Mouse (Mus musculus) gastrocnemius, adult 8-10 months (tissue): ENCODE measurements around the gene Aatk. TPM values are rescaled to one million over a fixed set of nuclear protein-coding genes. Genes with fewer than 3 reads are reported as not detected.

ENCODE experiments used
- DNase-seq, 2 experiments: peaks; one replicate each; pipeline ENCODE4 v3.0.0; 2022; ENCODE audit warnings: low spot score in 2 of 2
- total RNA-seq, 4 experiments: library from RNA; stranded (reverse); gene quantifications; 2 replicates each; pipeline ENCODE4 v1.2.4; 2022

Gene Aatk
- total RNA-seq, 4 experiments from 2014 or later: 2.3 to 5.0 (median 3.1) TPM

DNA sequence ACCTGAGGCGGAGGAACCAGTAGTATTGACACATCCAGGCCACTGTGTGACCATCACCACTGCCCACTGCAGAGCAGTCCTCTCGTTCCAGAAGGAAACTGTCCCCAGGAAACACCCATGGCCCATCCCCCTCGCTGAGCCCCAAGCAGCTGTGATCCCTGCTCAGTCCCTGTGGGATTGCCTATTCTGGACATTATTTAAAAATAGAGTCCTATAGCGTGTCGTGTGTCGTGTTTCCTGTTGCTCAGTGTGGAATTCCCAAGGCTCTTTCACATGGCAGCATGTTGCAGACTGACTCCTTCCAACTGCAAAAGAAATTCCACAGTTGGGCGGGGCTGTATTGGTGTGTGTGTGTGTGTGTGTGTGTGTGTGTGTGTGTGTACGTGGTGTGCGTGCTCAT lies 5.3 kb upstream of the Aatk start:
- DNase-seq: no peak

DNA sequence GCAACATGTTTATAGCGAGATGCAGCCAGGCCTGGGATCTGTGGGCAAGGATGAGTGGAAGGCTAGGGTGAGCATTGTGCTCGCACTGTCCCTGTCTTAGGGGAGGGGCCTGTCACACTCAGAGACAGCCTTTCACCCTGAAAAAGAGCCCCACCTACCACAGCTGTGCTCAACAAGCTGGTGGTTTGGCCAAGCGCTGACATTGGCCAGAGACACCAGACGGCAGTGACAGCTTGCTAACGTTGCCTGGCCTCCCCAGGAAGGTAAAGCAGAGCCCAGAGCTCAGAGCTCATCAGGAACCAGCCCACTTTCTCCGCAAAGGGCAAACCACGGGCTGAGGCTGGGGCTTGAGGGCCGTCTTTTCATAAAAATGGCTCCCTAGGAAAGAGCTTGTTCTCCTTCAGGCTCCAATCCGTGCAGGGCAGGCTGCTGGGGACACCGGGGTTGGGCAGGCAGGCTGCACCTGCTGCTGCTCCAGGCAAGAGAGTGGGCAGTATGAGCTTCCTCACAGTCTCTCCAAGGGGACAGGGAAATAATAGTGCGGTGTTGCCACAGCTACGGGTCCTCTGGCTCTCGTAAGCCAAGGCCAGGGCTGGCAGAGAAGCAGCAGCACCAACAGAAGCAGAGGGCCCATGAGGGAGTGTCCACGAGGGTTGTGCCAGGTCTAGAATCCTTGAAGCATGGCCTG lies 4.3 kb upstream of the Aatk start:
- DNase-seq: no peak

DNA sequence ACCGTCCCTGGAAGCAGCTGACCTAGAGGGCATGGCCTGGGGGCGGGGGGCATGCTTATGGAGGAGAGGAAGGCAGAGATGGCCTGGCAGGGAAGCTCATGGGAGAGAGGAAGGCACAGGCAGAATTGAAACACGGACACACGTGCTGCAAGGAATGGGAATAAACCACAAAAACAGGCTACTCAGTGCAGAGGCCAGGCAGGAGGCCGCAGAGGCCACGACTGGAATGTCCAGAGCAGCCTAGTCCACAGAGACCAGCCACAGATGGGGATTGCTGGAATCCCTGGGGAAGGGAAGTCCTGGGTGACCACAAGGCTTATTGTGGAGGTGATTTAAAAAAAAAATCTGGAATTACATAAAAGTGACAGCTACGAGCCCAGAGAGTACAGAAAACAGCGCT lies 2.1 kb upstream of the Aatk start:
- DNase-seq: no peak

DNA sequence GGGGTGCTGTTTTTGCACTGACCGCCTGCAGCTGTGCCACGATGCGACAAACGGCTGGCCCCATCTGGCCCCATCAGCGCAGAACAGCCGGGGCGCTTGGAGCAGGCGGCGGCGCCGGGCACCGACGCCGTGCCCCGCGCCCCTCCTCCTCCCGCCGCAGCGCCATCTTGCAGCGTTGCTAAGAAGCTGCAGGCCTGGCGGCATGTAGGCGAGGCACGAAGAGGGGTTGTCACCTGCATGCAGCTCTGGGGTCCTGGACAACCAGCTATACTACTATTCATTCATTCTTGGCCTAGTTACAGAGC lies 1.2 kb upstream of the Aatk start:
- DNase-seq: no peak

DNA sequence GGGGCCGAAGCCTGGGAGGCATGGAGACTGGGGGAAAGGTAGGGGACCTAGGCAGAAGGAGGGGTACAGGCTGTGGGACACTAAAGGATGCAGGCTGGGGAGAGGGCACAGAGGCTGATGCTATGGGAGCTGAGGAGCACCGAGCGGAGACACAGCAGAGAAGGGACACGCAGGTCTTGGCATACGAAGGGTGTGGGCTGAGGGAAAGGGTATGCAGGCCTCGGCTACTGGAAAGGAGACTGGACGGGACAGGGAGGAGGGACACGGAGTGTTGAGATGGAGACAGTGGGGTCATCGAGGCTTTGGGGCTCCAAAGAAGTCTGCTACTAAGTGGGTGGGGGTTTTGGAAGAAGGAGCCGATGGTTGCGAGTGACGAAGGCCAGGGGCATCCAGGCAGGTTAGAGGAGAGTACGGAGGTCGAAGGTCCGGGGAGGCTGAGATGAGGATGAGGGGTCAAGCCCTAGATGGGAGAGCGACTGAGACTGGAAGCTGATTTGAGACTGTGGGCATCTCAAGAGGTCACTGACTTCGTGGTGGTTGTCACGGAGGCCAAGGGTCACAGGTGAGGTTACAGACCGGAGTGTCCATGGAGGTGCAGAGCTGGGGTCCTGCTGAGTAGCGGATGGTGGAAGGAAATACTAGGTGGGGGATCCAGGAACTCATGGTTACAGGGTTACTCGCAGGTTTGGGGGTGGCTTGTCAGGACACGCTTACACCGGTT lies 724 bp upstream of the Aatk start:
- no peak for DNase-seq

DNA sequence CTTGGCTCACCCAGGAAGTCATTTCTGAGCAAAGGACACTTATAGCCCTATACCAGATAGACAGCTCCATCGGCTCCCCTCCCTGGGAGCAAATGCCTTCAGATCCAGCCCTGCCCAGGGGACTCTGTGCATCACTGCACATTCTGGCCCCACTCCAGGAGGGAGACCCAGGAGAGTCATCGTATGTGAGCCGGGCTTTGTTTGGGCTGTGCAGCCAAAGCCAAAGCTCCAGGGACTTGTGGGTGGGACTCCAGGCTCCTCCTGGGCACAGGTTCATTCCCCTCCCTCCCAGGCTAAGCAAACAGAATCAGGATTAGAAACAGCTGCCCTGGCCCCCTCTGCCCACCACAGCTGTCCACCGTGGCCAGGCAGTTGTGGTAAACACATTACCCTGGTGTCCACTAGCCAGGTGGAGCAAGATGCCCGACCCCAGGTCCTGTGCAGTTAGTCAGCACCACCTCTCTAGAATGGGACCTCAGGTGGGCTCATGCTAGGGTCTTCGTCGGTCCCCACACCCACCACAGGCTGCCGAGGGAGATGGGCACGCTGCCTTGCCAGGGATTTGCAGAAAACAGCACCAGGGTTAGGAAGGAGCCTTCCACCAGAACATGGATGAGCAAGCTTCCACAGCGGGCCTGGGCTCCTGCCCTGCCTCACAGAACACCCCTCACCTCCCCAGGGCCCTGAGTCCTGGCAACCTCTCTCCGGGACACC lies 971 bp downstream of the Aatk start:
- DNase-seq: peak in 1 of 2 experiments; percentile 34

DNA sequence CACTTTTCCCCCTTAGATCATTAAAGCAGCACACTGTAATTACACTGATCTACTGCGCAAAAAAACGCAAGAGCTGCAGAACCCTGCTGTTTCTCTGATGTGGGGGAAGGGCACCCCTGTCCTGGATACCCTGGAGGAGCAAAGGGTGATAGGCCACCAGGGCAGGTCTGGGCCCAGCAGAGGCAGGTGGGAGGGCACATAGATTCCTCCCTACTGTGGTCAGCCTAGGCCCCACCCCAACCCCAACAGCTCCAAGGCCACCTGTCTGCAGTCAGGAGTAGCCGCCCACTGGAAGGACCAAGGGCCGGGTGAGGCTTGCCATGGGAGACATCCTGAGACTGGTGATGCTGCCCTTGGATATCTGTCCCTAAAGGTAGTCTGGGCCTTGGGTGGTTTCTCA lies 1.6 kb downstream of the Aatk start:
- no peak for DNase-seq

DNA sequence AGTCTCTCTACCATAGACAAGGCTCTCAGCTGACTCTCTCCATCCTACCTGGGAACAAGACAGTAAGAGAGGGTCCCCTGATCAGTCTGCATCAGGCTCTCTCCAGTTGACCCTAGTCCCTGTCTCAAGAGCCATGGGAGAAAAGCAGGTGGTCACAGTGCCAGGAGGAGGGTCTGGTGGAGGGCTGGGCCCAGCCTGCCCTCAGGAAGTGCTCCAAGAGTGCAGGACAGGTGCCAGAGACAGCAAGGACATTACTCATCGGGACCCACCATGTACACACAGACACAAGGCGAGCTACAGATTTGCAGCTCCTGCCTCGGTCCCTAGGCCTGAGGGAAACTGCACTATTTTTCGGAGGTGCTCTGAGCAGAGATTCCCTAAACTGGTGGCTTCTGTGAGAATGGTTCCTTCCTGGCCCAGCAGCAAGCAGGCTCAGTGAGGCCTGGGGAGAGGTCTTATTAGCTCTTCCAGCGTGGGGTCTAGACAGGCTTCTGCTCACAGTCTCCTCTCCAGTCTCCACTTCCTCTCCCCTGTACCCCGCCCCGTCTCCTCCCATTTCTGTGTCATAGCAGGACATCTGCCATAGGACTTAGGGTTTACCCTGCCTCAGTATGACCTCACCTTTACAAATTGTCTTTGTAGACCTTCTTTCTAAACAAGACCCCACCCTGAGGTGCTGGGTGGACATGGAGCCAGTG lies 4.7 kb downstream of the Aatk start:
- no peak for DNase-seq

DNA sequence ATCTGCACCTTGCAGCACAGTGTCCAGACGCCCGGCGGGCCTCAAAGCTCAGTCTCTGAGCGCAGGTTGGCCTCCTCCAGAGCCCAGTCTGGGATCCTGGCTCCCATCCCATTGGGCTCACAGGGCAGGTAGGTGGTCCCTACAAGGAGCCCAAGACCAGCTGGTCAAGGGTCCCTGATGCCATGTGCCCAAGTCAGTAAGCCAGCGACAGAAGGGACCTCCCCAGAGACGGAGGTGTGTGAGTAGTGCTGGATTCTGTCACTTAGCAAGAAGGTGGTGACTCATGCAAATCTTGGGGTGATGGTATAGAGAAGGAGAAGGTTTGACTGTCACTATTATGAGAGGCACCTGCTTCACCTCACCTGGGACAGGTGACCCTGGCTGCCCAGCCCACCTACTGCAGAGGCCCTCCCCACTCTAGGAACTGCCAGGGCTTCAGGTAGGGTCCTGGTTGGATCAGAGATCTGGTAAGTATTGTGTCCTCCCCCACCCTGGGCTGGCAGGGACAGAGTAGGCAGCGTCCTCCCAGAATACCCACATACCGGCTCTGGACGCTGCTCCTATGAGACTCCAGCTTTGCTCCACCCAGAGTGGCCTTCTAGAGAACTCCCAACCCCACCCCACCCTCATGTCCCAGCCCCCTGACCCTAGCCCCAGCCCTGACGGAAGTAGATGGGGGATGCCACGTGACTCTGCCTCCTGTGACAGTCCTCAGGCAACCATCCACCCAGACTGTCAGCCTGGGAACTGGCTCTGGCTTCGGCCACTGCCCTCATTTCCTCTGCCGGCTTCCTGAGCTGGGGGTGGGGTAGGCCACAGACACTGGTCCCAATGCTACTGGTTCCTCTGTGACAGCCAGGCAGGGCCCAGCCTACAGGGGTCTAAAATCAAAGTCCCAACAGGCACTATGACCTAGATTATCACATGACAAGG lies 5.5 kb downstream of the Aatk start:
- DNase-seq: peak; percentile 36 to 50

DNA sequence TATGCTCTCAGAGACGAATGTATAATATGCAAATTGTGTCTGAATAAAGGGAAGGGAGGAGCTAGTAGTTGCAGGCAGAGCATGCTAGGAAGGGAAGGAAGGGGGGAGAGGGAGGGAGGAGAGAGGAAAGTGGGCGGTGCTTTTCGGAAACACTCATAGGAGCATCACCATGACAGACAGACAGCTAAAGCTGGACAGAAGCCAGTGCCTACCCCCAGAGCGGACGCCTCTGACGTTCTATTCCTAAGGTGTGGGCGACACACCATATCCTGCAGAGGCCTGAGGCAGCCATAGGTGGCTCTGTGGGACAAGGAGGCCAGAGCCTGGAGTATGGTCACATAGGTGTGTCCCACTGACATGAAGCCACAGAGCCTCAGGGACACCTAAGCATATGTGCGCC lies 6.5 kb downstream of the Aatk start:
- DNase-seq: no peak

DNA sequence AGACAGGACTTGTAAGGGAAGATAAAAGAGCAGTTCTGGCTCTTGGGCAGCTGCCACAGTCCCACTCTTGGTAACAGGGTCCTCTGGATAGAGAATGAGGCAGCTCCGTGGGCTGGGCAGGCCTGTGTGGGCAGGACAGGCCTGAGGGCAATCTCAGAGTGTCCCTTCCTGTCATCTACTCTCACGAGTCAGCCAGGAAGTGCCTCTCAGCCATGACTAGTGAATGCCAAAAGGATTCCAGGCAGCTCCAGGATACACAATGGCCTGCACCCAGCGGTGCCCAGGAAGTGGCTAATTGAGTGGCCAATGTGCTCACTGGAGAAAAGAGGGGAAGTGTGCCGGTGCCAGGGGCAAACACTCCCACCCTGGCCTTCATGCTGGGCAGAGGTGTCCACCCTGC lies 7.4 kb downstream of the Aatk start:
- no peak for DNase-seq

DNA sequence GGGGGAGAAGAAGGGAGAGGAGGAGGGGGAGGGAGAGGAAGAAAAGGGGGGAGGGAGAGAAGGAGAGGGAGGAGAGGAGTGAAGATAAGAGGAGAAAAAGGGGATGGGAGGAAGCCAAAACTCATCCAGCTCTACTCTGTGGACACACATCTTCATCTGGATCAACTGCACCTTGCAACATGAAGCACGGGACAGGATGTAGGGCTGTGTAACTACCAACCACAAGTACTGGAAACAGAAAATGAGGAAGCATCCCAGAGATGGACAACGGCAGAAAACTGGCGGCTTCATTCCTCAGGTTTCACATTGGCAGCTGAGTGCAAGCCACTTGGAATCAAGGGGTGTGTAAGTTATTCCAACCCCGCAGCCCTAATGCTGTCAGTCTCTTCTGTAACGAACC lies 12.2 kb downstream of the Aatk start:
- no peak for DNase-seq

DNA sequence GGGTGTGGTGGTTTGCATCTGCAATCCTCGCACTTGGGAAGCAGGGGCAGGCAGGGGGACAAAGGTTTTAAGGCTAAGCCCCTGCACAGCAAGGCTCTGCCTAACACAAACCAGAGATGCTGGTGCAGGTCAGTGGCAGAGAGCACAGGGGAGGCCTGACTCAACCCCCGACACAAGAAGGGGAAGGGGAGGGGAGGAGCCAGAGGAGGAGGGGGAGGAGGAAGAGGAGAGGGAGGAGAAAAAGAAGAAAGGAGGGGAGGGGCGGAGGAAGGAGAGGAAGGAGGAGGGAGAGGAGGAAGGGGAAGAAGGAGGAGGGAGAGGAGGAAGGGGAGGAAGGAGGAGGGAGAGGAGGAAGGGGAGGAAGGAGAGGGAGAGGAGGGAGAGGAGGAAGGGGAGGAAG lies 12.7 kb downstream of the Aatk start:
- DNase-seq: no peak

DNA sequence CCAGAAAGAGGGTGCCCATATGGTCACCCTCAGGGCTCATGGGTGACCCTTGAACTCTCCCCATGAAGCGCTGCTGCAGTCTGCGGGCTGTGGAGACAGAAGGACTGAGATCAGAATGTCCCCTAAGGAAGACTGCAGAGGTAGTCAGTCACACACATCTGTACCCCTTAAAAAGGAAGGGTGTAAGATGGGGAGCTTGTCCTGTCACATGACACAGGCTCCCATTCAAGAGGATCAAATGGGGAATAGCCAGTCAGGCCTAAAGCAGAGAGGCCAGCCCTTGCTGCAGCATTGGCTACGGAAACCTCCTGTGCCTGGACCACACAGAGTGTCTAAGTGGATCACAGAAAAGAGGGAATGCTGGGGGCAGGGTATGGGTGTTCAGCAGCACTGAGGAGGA lies 13.5 kb downstream of the Aatk start:
- no peak for DNase-seq

DNA sequence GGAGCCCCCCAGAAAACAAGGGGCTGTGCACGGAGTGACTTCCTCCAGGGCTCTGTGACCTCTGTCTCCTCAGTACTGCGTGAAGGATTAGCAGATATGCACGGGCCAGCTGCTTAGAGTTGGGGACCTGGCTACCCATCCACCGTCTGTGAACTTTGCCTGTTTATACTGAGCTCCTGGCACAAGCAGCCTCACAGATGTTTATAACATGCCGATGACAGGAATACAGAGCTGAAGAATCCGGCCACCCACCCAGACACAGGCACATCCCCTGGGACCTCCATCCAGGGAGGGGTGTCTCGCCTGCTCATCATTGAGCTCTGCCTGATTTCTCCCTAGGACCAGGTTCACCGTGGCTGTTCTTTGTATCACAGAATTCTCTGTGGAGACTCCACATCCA lies 14.9 kb downstream of the Aatk start:
- DNase-seq: no peak

DNA sequence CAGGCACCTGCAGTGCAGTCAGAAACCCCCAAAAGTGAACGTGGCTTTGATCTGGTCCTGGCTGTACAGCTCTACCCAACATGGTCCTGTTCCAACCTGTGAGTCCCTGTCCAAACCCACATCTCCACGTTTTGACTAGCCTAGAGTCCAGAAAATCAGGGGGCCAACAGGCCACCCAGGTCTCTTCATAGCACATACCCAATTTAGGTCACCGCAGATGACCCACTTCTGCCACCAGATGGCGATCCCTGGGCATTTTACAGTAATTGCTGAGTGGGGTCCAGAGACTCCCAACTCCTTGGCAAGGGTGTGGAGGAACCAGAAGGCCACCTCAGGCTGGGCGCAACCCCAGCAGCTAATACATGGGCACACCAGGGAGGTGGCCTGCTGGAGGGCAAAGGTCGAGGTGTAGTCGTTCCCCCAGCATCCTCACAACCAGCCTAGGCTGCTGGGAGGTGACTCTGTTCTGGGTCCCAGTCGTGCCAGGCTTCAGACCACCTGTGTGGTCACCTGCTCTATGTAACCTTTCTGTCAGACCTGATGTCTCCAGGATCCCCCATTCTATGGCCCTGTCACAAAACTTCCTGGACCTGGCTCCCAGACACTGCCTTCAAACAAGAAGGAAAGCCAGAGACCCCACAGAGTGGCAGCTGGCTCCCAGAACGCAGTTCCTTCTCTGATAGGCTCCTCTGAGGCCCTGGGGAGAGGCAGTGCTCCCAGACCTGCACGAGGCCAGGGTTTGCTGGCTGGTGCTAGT lies 16.6 kb downstream of the Aatk start:
- no peak for DNase-seq

DNA sequence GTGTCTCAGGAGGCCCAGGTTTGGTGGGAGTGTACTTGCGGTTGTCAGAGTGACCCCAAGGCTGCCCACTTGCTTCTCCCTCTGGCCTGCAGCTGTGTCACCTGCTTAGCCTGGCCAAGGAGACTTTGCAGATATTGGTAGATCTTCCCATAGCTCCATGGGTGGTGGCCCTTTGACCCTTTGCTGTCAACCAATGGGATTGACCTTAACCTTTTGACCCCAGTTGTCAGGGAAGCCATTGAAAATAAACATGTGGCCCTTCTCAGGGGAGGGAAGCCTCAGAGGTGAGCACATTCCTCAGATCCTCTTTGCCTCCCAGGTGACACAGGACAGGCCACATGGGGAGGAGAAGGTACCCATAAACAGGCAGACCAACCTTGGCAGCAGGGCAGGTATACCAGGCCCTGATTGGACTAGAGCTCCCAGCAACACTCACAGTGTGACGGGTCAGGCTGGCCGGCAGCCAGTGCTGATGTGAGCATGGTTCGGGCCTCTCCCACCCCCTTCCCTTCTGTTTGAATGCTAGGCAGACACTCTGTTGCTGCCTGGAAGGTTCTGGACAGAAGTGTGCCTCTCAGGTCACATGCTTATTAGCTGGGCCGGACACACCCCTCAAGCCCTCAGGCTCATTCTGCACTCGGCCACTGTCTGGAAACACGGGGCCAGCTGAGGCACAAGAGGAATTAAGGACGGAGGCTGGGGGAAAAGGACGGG lies 17.4 kb downstream of the Aatk start:
- DNase-seq: no peak

DNA sequence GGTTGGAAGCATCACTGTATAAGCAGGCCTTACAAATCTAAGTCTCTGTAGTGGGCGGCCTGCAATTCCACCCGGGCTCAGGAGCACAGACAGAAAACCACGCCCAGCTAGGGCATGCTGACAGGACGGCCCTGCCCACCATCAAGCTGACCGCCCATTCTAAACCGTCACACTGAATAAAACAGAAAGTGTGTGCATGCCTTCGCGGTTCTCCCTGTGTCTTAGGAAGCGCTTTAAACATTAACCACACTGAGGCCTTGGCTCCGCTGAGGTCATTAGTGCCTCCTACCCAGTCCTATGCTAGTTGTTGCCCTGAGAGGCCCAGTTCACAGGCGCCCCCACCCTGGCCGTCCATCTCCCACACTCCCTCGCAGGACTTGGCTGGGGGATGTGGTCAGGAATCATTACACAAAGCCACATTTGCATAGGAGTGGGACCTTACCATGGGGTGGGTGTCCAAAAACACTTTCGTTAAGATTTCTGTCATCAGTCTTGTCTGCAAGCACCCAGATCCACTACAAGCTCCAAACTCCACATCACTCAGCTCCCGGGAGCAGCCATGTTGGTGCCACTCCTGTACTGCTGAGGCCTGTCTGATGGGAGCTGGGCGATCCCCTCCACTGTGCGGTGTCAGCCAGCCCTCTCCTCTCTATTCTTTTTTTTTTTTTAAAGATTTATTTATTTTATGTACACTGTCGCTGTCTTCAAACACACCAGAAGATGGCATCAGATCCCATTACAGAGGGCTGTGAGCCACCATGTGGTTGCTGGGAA lies 18.5 kb downstream of the Aatk start:
- DNase-seq: no peak

DNA sequence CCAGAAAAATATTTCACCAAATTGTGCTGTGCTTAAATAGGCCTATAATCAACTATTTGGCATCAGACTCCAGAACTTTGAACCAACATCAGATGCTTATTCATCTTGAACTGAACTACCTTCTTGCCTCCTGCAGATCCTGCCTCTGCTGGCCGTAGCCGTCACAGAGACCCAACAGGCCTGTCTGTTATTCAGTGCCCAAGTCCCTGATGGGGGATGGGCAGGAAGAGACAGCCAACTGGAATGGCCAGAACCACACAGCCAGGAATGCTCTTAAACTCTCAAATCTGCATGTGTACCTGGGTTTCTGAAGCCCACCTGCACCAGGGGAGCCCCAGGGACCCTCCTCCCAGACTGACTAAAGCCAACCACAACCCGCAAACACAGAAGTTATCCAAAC lies 20.0 kb downstream of the Aatk start:
- DNase-seq: no peak
